Comparison of ENCODE assay signal across 12 mouse cellular contexts in the genomic region with DNA sequence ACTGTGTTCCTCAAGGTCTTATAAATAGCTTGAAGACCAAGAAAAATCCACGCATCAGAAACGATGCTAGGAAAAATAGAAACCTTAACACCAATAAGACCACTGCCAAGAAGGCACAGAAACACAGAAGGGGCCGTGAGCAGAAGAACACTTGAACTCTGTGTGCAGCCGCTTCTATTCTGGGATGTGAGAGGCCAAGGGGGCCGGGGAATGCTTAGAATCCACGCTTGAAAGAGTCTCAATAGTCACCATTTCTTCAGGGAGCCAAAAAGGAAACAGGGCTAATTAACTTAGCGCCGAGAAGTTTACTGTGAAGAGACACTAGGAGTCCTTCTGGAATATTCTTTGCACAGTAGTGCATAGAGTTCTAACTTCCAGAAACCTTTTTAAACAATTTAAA.
DNase-seq lines count a peak whose midpoint lies in the region; ATAC-seq and TF ChIP-seq lines count a peak whose summit lies in the region.
"Had no signal": no experiment of that assay in that cellular context is flagged by ENCODE, and none has a peak within 500 bp of the region (broad histone marks: within the 10 kb centered on the region; RNA-seq: fewer than 3 reads in every experiment).

No protein-coding gene starts in this region.

- H3K27ac ChIP-seq in heart, embryonic 12.5 days (ENCODE audit: poor library complexity, severe bottlenecking): peak overlapping the region; percentile 35
- 0 out of 2 replicates have a peak overlapping the region, but pooled peaks have one; percentile 39 for H3K27ac ChIP-seq in embryonic facial prominence, embryonic 15.5 days (replicated peaks)
- H3K27ac ChIP-seq: liver, embryonic 12.5 days had no signal

- no peak for TF ChIP-seq POLR2A in brain, embryonic 14.5 days (IDR thresholded peaks at IDR 0.05; ENCODE audit: borderline replicate concordance, extremely low read depth, insufficient read depth, insufficient read length, poor library complexity, severe bottlenecking)

- no peaks in the 10 kb centered on the region for H3K36me3 ChIP-seq in heart, embryonic 12.5 days
- H3K36me3 ChIP-seq in embryonic facial prominence, embryonic 15.5 days: no peaks in the 10 kb centered on the region
- H3K36me3 ChIP-seq: liver, embryonic 12.5 days had no signal

- H3K4me1 ChIP-seq in heart, embryonic 12.5 days (replicated peaks): peaks cover 10% of the 10 kb centered on the region
- H3K4me1 ChIP-seq in embryonic facial prominence, embryonic 15.5 days: peaks cover 8% of the 10 kb centered on the region
- H3K4me1 ChIP-seq: liver, embryonic 12.5 days had no signal

- WGBS in heart, embryonic 12.5 days: 29% methylated on average over 8 of the region's 8 CpGs
- 17% methylated on average over 8 of the region's 8 CpGs for WGBS in embryonic facial prominence, embryonic 15.5 days

- H3K27me3 ChIP-seq in heart, embryonic 12.5 days (replicated peaks): no peaks in the 10 kb centered on the region
- H3K27me3 ChIP-seq in embryonic facial prominence, embryonic 15.5 days: no peaks in the 10 kb centered on the region

- intact Hi-C loops in heart, postnatal 25 days (cut with DNase I): no loop called here
- intact Hi-C loops in left cerebral cortex, postnatal 25 days (cut with DNase I): no loop called here

- no peak for TF ChIP-seq CTCF in brain, embryonic 14.5 days (IDR thresholded peaks at IDR 0.05; ENCODE audit: borderline replicate concordance, extremely low read depth, insufficient read depth, insufficient read length)

- ATAC-seq in heart, embryonic 12.5 days (ENCODE audit: insufficient number of reproducible peaks, low FRiP score): no peak
- ATAC-seq in embryonic facial prominence, embryonic 15.5 days (ENCODE audit: insufficient number of reproducible peaks, low FRiP score, low TSS enrichment, low read depth): no peak
- no peak for ATAC-seq in activated CD4-positive, CD25-positive, alpha-beta regulatory T cell, adult 4 months
- ATAC-seq: liver, embryonic 12.5 days had no signal

- H3K9ac ChIP-seq in heart, embryonic 12.5 days: no peak overlapping the region
- no peak overlapping the region for H3K9ac ChIP-seq in embryonic facial prominence, embryonic 15.5 days
- H3K9ac ChIP-seq: liver, embryonic 12.5 days had no signal

- H3K9me3 ChIP-seq in heart, embryonic 12.5 days (replicated peaks): no peaks in the 10 kb centered on the region
- H3K9me3 ChIP-seq in embryonic facial prominence, embryonic 15.5 days (replicated peaks): no peaks in the 10 kb centered on the region
- H3K9me3 ChIP-seq: liver, embryonic 12.5 days had no signal

- H3K4me3 ChIP-seq in heart, embryonic 12.5 days: no peak overlapping the region
- H3K4me3 ChIP-seq in embryonic facial prominence, embryonic 15.5 days (replicated peaks): no peak overlapping the region
- H3K4me3 ChIP-seq: liver, embryonic 12.5 days; myocyte had no signal

- peak overlapping the region; percentile 23; the same call in 1 of the 2 replicates for H3K4me2 ChIP-seq in heart, embryonic 12.5 days
- H3K4me2 ChIP-seq in embryonic facial prominence, embryonic 15.5 days (replicated peaks): no peak overlapping the region
- H3K4me2 ChIP-seq: liver, embryonic 12.5 days had no signal

- DNase-seq in heart, postnatal 25 days (ENCODE audit: low spot score): no peak
- DNase-seq in left cerebral cortex, postnatal 25 days (ENCODE audit: low spot score in 2 of 2): peak; percentile 22 to 43
- DNase-seq in left cerebral cortex, adult 11 months (ENCODE audit: low spot score): no peak
- peak; percentile 83 for DNase-seq in brain, embryonic 14.5 days (ENCODE audit: low read depth)
- DNase-seq in adrenal gland, postnatal 36 days: no peak
- DNase-seq: kidney, adult 18-20 months; thymus, postnatal 36 days had no signal

Comparison
In these comparisons a context has a peak if more than half of its experiments do, and no peak if none do; other contexts are left out.
1. DNase-seq: peak in left cerebral cortex, postnatal 25 days (2 of 2) and brain, embryonic 14.5 days (single experiment); none in heart, postnatal 25 days (single experiment), left cerebral cortex, adult 11 months (single experiment) and adrenal gland, postnatal 36 days (0 of 2).